In genomic region chr14:124674536-124675141, GRCm38 (mm10) we compare ENCODE assay signal across 8 mouse cellular contexts. TPM values are rescaled to one million over a fixed set of nuclear protein-coding genes. Genes with fewer than 3 reads are reported as not detected.
DNase-seq lines count a peak whose midpoint lies in the region; ATAC-seq and TF ChIP-seq lines count a peak whose summit lies in the region.

No protein-coding gene starts in this region.

- DNase-seq in cerebellum, postnatal 4 days (ENCODE audit: low spot score in 2 of 2): no peak
- DNase-seq in forebrain, embryonic 10.5 days (ENCODE audit: extremely low spot score, low spot score): no peak
- DNase-seq in limb, embryonic 14.5 days (ENCODE audit: low spot score): no peak
- no peak for DNase-seq in yolk sac, embryonic 10.5 days (ENCODE audit: low spot score)
- DNase-seq in ovary, postnatal 10 days (ENCODE audit: low spot score): no peak

- WGBS in forebrain, embryonic 10.5 days: 40% methylated on average over 8 of the region's 8 CpGs
- 43% methylated on average over 8 of the region's 8 CpGs for WGBS in limb, embryonic 14.5 days

- 0 out of 2 replicates have a peak overlapping the region, but pooled peaks have one; percentile 26 for H3K27ac ChIP-seq in forebrain, embryonic 10.5 days
- no peak overlapping the region for H3K27ac ChIP-seq in limb, embryonic 14.5 days (replicated peaks; ENCODE audit: low read depth, low read length)

- TF ChIP-seq POLR2A in limb, embryonic 14.5 days (IDR thresholded peaks at IDR 0.05; ENCODE audit: borderline replicate concordance, extremely low read depth, insufficient read depth, insufficient read length): no peak

- H3K27me3 ChIP-seq in E14TG2a.4 (ENCODE audit: insufficient read depth, low read length): peaks cover 23% of the 10 kb centered on the region
- H3K27me3 ChIP-seq in forebrain, embryonic 10.5 days (ENCODE audit: poor library complexity, severe bottlenecking): peaks cover 22% of the 10 kb centered on the region
- peaks cover 16% of the 10 kb centered on the region for H3K27me3 ChIP-seq in limb, embryonic 14.5 days (ENCODE audit: control insufficient read depth, insufficient read depth, low read length)

- peak overlapping the region; percentile 71 for H3K4me3 ChIP-seq in E14TG2a.4 (replicated peaks; ENCODE audit: low read length)
- peak overlapping the region; percentile 57 for H3K4me3 ChIP-seq in forebrain, embryonic 10.5 days
- H3K4me3 ChIP-seq in limb, embryonic 14.5 days (replicated peaks; ENCODE audit: low read length): peak overlapping the region; percentile 29

- ATAC-seq in cerebellum, adult (ENCODE audit: insufficient number of reproducible peaks, low FRiP score, low TSS enrichment): 0 out of 2 replicates have a peak, but pooled peaks have one; percentile 32
- ATAC-seq in limb, embryonic 14.5 days (ENCODE audit: low FRiP score, low read depth): no peak; the same call in 1 of the 2 replicates
- ATAC-seq in CD4-positive, CD25-positive, alpha-beta regulatory T cell, adult 4 months: no peak

- no peak for TF ChIP-seq CTCF in E14TG2a.4 (conservative IDR thresholded peaks at IDR 0.05; ENCODE audit: low read length)

- H3K4me2 ChIP-seq in limb, embryonic 14.5 days (replicated peaks; ENCODE audit: low read depth, low read length, severe bottlenecking): peak overlapping the region; percentile 55

- H3K9ac ChIP-seq in limb, embryonic 14.5 days (ENCODE audit: low read depth, low read length, severe bottlenecking): peak overlapping the region; percentile 34; the same call in 1 of the 2 replicates

- H3K9me3 ChIP-seq in E14TG2a.4 (ENCODE audit: low read length): 0 out of 2 replicates have a peak, but pooled peaks cover 4% of the 10 kb centered on the region
- H3K9me3 ChIP-seq in forebrain, embryonic 10.5 days: no peaks in the 10 kb centered on the region
- no peaks in the 10 kb centered on the region for H3K9me3 ChIP-seq in limb, embryonic 14.5 days (ENCODE audit: control insufficient read depth, low read length)

- H3K4me1 ChIP-seq in E14TG2a.4 (replicated peaks; ENCODE audit: low read depth, low read length): peaks cover 16% of the 10 kb centered on the region
- H3K4me1 ChIP-seq in forebrain, embryonic 10.5 days: peaks cover 54% of the 10 kb centered on the region
- H3K4me1 ChIP-seq in limb, embryonic 14.5 days (ENCODE audit: control insufficient read depth, insufficient read depth, low read length): 0 out of 2 replicates have a peak, but pooled peaks cover 6% of the 10 kb centered on the region

- no peaks in the 10 kb centered on the region for H3K36me3 ChIP-seq in E14TG2a.4 (ENCODE audit: insufficient read depth, low read length)
- H3K36me3 ChIP-seq in forebrain, embryonic 10.5 days (replicated peaks): no peaks in the 10 kb centered on the region
- no peaks in the 10 kb centered on the region for H3K36me3 ChIP-seq in limb, embryonic 14.5 days (ENCODE audit: control insufficient read depth, insufficient read depth, low read length)

RNA-seq across cellular contexts. Expression of gene Fgf14, which starts 2.3 kb away (rescaled TPM):
- polyA plus RNA-seq in forebrain, embryonic 10.5 days (2016; fragmentation: Nextera tagmentation; extraction: Ambion mirVana): 2.5 and 2.9 TPM in 2 replicates
- polyA plus RNA-seq in limb, embryonic 14.5 days (2012; rRNA removed): 0.18 and 0.29 TPM in 2 replicates
- 0.73 and 0.91 TPM in 2 replicates for polyA plus RNA-seq in limb, embryonic 14.5 days (2014; fragmentation: Nextera tagmentation; extraction: Ambion mirVana)
- not detected for polyA plus RNA-seq in CD4-positive, CD25-positive, alpha-beta regulatory T cell, adult 4 months (2017; shearing (Covaris generic))
